In the genomic region with DNA sequence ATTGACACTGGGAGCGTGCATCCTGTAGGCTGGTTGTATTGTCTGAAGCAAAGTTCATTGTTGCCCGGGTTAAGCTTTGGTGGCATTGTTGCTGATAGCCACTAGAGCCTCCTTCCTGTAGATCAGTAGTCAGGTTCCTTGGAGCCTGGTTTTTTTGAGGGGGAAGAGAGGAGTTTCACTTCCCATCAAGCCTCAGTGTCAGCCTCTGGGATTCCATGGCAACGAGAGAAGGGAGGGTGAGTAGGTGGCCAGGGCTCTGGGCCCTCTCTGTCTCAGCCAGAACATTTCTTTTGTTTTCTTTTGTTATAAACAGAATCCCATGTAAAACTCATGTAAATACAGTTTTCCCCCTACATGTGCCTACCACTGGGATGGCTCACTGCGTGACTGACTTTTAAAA, we compare ENCODE assay signal across 14 mouse cellular contexts. TPM values are rescaled to one million over a fixed set of nuclear protein-coding genes. Genes with fewer than 3 reads are reported as not detected.
DNase-seq lines count a peak whose midpoint lies in the region; ATAC-seq and TF ChIP-seq lines count a peak whose summit lies in the region.
"Had no signal": no experiment of that assay in that cellular context is flagged by ENCODE, and none has a peak within 500 bp of the region (broad histone marks: within the 10 kb centered on the region; RNA-seq: fewer than 3 reads in every experiment).

No protein-coding gene starts in this region.

- H3K4me2 ChIP-seq in stomach, embryonic 15.5 days = no peak overlapping the region
- H3K4me2 ChIP-seq in stomach, postnatal 0 days (replicated peaks; ENCODE audit: low read depth) = no peak overlapping the region
- no peak overlapping the region for H3K4me2 ChIP-seq in hindbrain, postnatal 0 days (ENCODE audit: low read depth, low read length)
- H3K4me2 ChIP-seq: heart, embryonic 12.5 days; kidney, embryonic 15.5 days; limb, embryonic 15.5 days; lung, embryonic 14.5 days had no signal

- TF ChIP-seq CTCF in heart, adult 2 months (IDR thresholded peaks at IDR 0.05) = no peak
- no peak for TF ChIP-seq CTCF in stomach, postnatal 0 days (IDR thresholded peaks at IDR 0.05; ENCODE audit: low read depth)
- TF ChIP-seq CTCF in hindbrain, postnatal 0 days (IDR thresholded peaks at IDR 0.05; ENCODE audit: low read depth) = no peak

- no peak for TF ChIP-seq EP300 in heart, adult 2 months (IDR thresholded peaks at IDR 0.05; ENCODE audit: insufficient read depth, low read depth, low read length)
- TF ChIP-seq EP300 in stomach, postnatal 0 days (optimal IDR thresholded peaks at IDR 0.05) = no peak

- H3K4me1 ChIP-seq in heart, adult 2 months (ENCODE audit: control insufficient read depth, insufficient read depth, low read length) = no peaks in the 10 kb centered on the region
- H3K4me1 ChIP-seq in stomach, embryonic 15.5 days = peaks cover 4% of the 10 kb centered on the region; the same call in 1 of the 2 replicates
- no peaks in the 10 kb centered on the region for H3K4me1 ChIP-seq in stomach, postnatal 0 days (replicated peaks; ENCODE audit: control insufficient read depth, insufficient read depth)
- peaks cover 9% of the 10 kb centered on the region; the same call in 1 of the 2 replicates for H3K4me1 ChIP-seq in hindbrain, postnatal 0 days (ENCODE audit: insufficient read depth, low read length)
- H3K4me1 ChIP-seq in heart, embryonic 10.5 days = peaks cover 8% of the 10 kb centered on the region
- H3K4me1 ChIP-seq: heart, embryonic 12.5 days; limb, embryonic 15.5 days had no signal

- no peak overlapping the region for H3K4me3 ChIP-seq in heart, adult 2 months
- no peak overlapping the region for H3K4me3 ChIP-seq in stomach, embryonic 15.5 days (replicated peaks)
- H3K4me3 ChIP-seq in stomach, postnatal 0 days (ENCODE audit: low read depth, low read length) = no peak overlapping the region
- H3K4me3 ChIP-seq in hindbrain, postnatal 0 days (ENCODE audit: low read length) = no peak overlapping the region
- H3K4me3 ChIP-seq in heart, embryonic 10.5 days = no peak overlapping the region
- H3K4me3 ChIP-seq: gastrocnemius, adult 2 months; heart, embryonic 12.5 days; kidney, embryonic 15.5 days; limb, embryonic 15.5 days had no signal

- DNase-seq in heart, adult 11 months = peak; percentile 93
- DNase-seq in heart, adult 2 months = no peak
- no peak for DNase-seq in stomach, postnatal 0 days (ENCODE audit: low spot score)
- peak; percentile 50 for DNase-seq in hindbrain, postnatal 0 days (ENCODE audit: low spot score)
- DNase-seq in telencephalon, adult 2 months (ENCODE audit: low read depth, low spot score) = peak; percentile 35
- no peak for DNase-seq in gastrocnemius, postnatal 4 days (ENCODE audit: low spot score in 2 of 2)
- no peak for DNase-seq in heart, embryonic 10.5 days (ENCODE audit: low spot score)
- DNase-seq: cerebellum, postnatal 14 days; gastrocnemius, adult 2 months; lung, embryonic 14.5 days had no signal

- no peak for TF ChIP-seq POLR2A in heart, adult 2 months (IDR thresholded peaks at IDR 0.05; ENCODE audit: insufficient read depth, low read depth, low read length)

- H3K9ac ChIP-seq in heart, adult 2 months (ENCODE audit: low read depth, low read length) = no peak overlapping the region
- H3K9ac ChIP-seq in stomach, embryonic 15.5 days = no peak overlapping the region
- H3K9ac ChIP-seq in stomach, postnatal 0 days (ENCODE audit: low read length) = no peak overlapping the region
- no peak overlapping the region for H3K9ac ChIP-seq in hindbrain, postnatal 0 days (replicated peaks; ENCODE audit: low read length)
- H3K9ac ChIP-seq: heart, embryonic 12.5 days; kidney, embryonic 15.5 days; limb, embryonic 15.5 days; lung, embryonic 14.5 days had no signal

- H3K36me3 ChIP-seq in heart, adult 2 months (ENCODE audit: control insufficient read depth, insufficient read depth, low read length) = no peaks in the 10 kb centered on the region
- no peaks in the 10 kb centered on the region for H3K36me3 ChIP-seq in stomach, embryonic 15.5 days
- no peaks in the 10 kb centered on the region for H3K36me3 ChIP-seq in stomach, postnatal 0 days (ENCODE audit: control insufficient read depth, insufficient read depth, low read length)
- no peaks in the 10 kb centered on the region for H3K36me3 ChIP-seq in hindbrain, postnatal 0 days (ENCODE audit: insufficient read depth, low read length)
- no peaks in the 10 kb centered on the region for H3K36me3 ChIP-seq in heart, embryonic 10.5 days
- H3K36me3 ChIP-seq: heart, embryonic 12.5 days; kidney, embryonic 15.5 days; limb, embryonic 15.5 days had no signal

- H3K9me3 ChIP-seq in stomach, embryonic 15.5 days = no peaks in the 10 kb centered on the region
- H3K9me3 ChIP-seq in stomach, postnatal 0 days (ENCODE audit: control insufficient read depth, low read length) = no peaks in the 10 kb centered on the region
- no peaks in the 10 kb centered on the region for H3K9me3 ChIP-seq in hindbrain, postnatal 0 days (ENCODE audit: low read length)
- H3K9me3 ChIP-seq in heart, embryonic 10.5 days = no peaks in the 10 kb centered on the region
- H3K9me3 ChIP-seq: heart, embryonic 12.5 days; kidney, embryonic 15.5 days; limb, embryonic 15.5 days had no signal

- WGBS in heart, adult 2 months = 74% methylated on average over 4 of the region's 4 CpGs
- WGBS in stomach, embryonic 15.5 days = 70% methylated on average over 4 of the region's 4 CpGs
- 60% methylated on average over 4 of the region's 4 CpGs for WGBS in stomach, postnatal 0 days
- 33% methylated on average over 4 of the region's 4 CpGs for WGBS in hindbrain, postnatal 0 days
- WGBS in heart, embryonic 10.5 days = 70% methylated on average over 4 of the region's 4 CpGs

- H3K27me3 ChIP-seq in heart, adult 2 months (ENCODE audit: control insufficient read depth, insufficient read depth, low read length) = no peaks in the 10 kb centered on the region
- H3K27me3 ChIP-seq in stomach, embryonic 15.5 days (replicated peaks) = no peaks in the 10 kb centered on the region
- no peaks in the 10 kb centered on the region for H3K27me3 ChIP-seq in stomach, postnatal 0 days (ENCODE audit: control insufficient read depth, insufficient read depth, low read length)
- H3K27me3 ChIP-seq in hindbrain, postnatal 0 days (ENCODE audit: insufficient read depth, low read length) = no peaks in the 10 kb centered on the region
- H3K27me3 ChIP-seq in heart, embryonic 10.5 days (ENCODE audit: insufficient read depth, poor library complexity, severe bottlenecking) = no peaks in the 10 kb centered on the region
- H3K27me3 ChIP-seq: heart, embryonic 12.5 days; kidney, embryonic 15.5 days; limb, embryonic 15.5 days had no signal

- no peaks in the 10 kb centered on the region for H3K79me2 ChIP-seq in heart, adult 2 months (replicated peaks; ENCODE audit: control insufficient read depth, insufficient read depth, low read length)

- intact Hi-C loops in heart, adult 2 months (cut with DNase I) = no loop called here

- no peak for ATAC-seq in stomach, embryonic 15.5 days (ENCODE audit: insufficient read depth, low FRiP score, low read depth)
- no peak for ATAC-seq in stomach, postnatal 0 days (ENCODE audit: low FRiP score, low TSS enrichment)
- 0 out of 2 replicates have a peak, but pooled peaks have one; percentile 43 for ATAC-seq in hindbrain, postnatal 0 days

- H3K27ac ChIP-seq in heart, adult 2 months = no peak overlapping the region
- 0 out of 2 replicates have a peak overlapping the region, but pooled peaks have one; percentile 14 for H3K27ac ChIP-seq in stomach, embryonic 15.5 days
- H3K27ac ChIP-seq in stomach, postnatal 0 days (replicated peaks) = no peak overlapping the region
- H3K27ac ChIP-seq in hindbrain, postnatal 0 days = no peak overlapping the region
- H3K27ac ChIP-seq in heart, embryonic 10.5 days = no peak overlapping the region
- H3K27ac ChIP-seq: gastrocnemius, adult 2 months; kidney, embryonic 15.5 days; limb, embryonic 15.5 days had no signal

RNA-seq across cellular contexts. Expression of a gene that starts 25.4 kb away (rescaled TPM):
- total RNA-seq in heart, adult 2 months (2021) = 100 to 1,000 TPM; 101 to 124 TPM
- 28.3 and 39.7 TPM in 2 replicates for polyA plus RNA-seq in heart, adult 2 months (2012; rRNA removed)
- polyA plus RNA-seq in stomach, embryonic 15.5 days (2015; fragmentation: Nextera tagmentation; extraction: Ambion mirVana) = 17.9 and 18.6 TPM in 2 replicates
- polyA plus RNA-seq in stomach, postnatal 0 days (2015; fragmentation: Nextera tagmentation; extraction: Ambion mirVana) = 8.4 and 8.5 TPM in 2 replicates
- 65.6 and 73.2 TPM in 2 replicates for total RNA-seq in hindbrain, postnatal 0 days (2014; rRNA removed)
- polyA plus RNA-seq in hindbrain, postnatal 0 days (2015; fragmentation: Nextera tagmentation; extraction: Ambion mirVana) = 20.7 and 23.3 TPM in 2 replicates
- 100 to 1,000 TPM; 164 to 179 TPM for total RNA-seq in gastrocnemius, postnatal 4 days (2021)
- polyA plus RNA-seq in heart, embryonic 10.5 days (2016; fragmentation: Nextera tagmentation; extraction: Ambion mirVana) = 19.5 and 24.5 TPM in 2 replicates

Comparison
In these comparisons a context has a peak if more than half of its experiments do, and no peak if none do; other contexts are left out.
1. DNase-seq: peak in heart, adult 11 months (single experiment), hindbrain, postnatal 0 days (single experiment) and telencephalon, adult 2 months (single experiment); none in heart, adult 2 months (0 of 2), stomach, postnatal 0 days (single experiment), gastrocnemius, postnatal 4 days (0 of 2) and heart, embryonic 10.5 days (single experiment).